Mouse (Mus musculus) liver, embryonic 14.5 days (tissue): ENCODE results near the gene Slamf7.

Source experiments
- CTCF ChIP-seq: IDR thresholded peaks from 2 replicates; pipeline ENCODE4 v1.5.1; 2016; ENCODE audit warnings: antibody characterized with exemption, low read depth, control low read depth
- EP300 ChIP-seq: IDR thresholded peaks from 2 replicates; pipeline ENCODE4 v1.6.1; 2016; ENCODE audit warnings: antibody characterized with exemption, low read depth

DNA sequence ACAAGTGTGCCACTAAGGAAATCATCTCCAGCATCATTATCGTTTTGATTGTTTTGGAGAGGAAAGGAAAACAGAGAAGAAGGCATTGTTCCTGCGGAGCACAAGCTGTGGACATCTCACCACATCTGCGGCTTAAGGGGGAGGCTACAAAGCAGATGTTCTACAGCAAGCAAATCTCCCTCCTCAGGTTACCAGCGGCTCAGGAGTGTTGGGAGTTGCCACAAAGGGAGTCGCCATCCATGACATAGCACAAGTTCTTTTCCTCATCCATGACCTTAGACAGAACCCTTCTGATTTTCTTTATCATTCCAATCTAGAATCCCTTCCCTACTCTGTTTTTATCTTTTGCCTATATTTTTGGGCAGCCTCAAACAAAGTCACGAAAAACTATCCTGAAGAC lies 17.1 kb downstream of the Slamf7 start:
- TF ChIP-seq EP300 (no peak), CTCF (no peak)
